Comparison of ENCODE assay signal across 11 mouse cellular contexts in the genomic region with DNA sequence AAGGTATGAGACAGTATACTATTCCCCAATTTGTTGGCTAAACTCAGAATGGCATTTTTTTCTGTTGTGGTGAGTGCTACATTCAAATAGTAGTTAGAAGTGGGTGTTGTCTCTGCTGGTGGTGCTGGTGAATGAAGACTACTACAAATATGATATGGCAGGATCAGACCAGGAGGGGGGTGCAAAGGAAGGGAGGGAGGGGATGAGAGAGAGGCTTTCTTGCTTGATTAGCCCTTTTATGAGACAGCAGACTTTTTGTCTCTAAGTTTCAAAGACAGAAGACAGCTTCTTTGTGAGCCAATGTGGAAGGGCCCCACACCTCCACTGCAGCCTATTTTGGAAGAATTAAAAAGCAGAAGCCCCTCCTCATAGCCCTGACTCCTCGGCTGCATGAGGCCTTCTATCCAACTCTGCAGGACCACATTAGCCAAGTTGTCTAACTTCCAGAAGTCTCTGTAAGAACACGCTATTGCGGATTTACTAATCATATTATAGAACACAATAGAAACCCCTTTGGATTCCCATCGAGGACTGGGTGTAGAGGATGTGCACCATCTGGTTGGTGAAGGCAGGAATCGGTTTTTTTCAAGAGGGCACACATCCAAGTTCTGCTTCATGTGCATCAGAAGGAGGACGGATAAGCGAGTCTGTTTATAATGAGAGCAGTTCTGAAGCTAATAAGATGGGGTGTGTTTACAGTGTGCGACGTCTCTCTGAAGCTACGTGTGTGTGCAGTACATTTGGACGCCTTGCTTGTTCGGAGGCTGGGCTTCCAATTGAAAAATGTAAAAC.
DNase-seq lines count a peak whose midpoint lies in the region; ATAC-seq and TF ChIP-seq lines count a peak whose summit lies in the region.
"Had no signal": no experiment of that assay in that cellular context is flagged by ENCODE, and none has a peak within 500 bp of the region (broad histone marks: within the 10 kb centered on the region; RNA-seq: fewer than 3 reads in every experiment).

No protein-coding gene starts in this region.

- H3K9me3 ChIP-seq in neural tube, embryonic 14.5 days (ENCODE audit: control insufficient read depth, low read length), result no peaks in the 10 kb centered on the region
- H3K9me3 ChIP-seq in neural tube, embryonic 15.5 days (replicated peaks), result no peaks in the 10 kb centered on the region
- no peaks in the 10 kb centered on the region for H3K9me3 ChIP-seq in midbrain, postnatal 0 days (ENCODE audit: low read length)
- H3K9me3 ChIP-seq: liver, embryonic 13.5 days had no signal

- H3K9ac ChIP-seq in neural tube, embryonic 14.5 days (replicated peaks; ENCODE audit: low read depth, low read length), result no peak overlapping the region
- H3K9ac ChIP-seq in neural tube, embryonic 15.5 days (replicated peaks), result no peak overlapping the region
- no peak overlapping the region for H3K9ac ChIP-seq in midbrain, postnatal 0 days (replicated peaks; ENCODE audit: low read length, poor library complexity, severe bottlenecking)
- H3K9ac ChIP-seq: liver, embryonic 13.5 days had no signal

- TF ChIP-seq CTCF in midbrain, postnatal 0 days (IDR thresholded peaks at IDR 0.05), result no peak

- DNase-seq in cerebellum, postnatal 10 days, result peak; percentile 71 to 72
- DNase-seq in layer of hippocampus, adult 9-10 months (ENCODE audit: low spot score), result peak; percentile 42
- peak; percentile 85 for DNase-seq in midbrain, postnatal 0 days (ENCODE audit: low spot score)
- no peak for DNase-seq in heart, postnatal 10 days
- DNase-seq in yolk sac, embryonic 10.5 days (ENCODE audit: low spot score), result no peak
- DNase-seq: adrenal gland, postnatal 25 days; kidney, postnatal 14 days; liver, embryonic 13.5 days had no signal

- intact Hi-C loops in heart, postnatal 10 days (cut with DNase I), result no loop called here

- no peaks in the 10 kb centered on the region; the same call in 1 of the 2 replicates for H3K4me1 ChIP-seq in neural tube, embryonic 14.5 days (ENCODE audit: control insufficient read depth, insufficient read depth, low read length)
- peaks cover 4% of the 10 kb centered on the region; the same call in 1 of the 2 replicates for H3K4me1 ChIP-seq in neural tube, embryonic 15.5 days
- H3K4me1 ChIP-seq in midbrain, postnatal 0 days (ENCODE audit: insufficient read depth, low read length), result no peaks in the 10 kb centered on the region
- H3K4me1 ChIP-seq: liver, embryonic 13.5 days had no signal

- no peak for ATAC-seq in cerebellum, adult (ENCODE audit: insufficient number of reproducible peaks, low FRiP score, low TSS enrichment)
- peak; percentile 56; the same call in 1 of the 2 replicates for ATAC-seq in neural tube, embryonic 14.5 days (ENCODE audit: low read depth)
- ATAC-seq in neural tube, embryonic 15.5 days (ENCODE audit: low FRiP score), result no peak
- no peak for ATAC-seq in midbrain, postnatal 0 days (ENCODE audit: low FRiP score)

- 53% methylated on average over 12 of the region's 12 CpGs for WGBS in neural tube, embryonic 14.5 days
- WGBS in neural tube, embryonic 15.5 days, result 49% methylated on average over 12 of the region's 12 CpGs
- 33% methylated on average over 12 of the region's 12 CpGs for WGBS in midbrain, postnatal 0 days

- no peak overlapping the region for H3K4me3 ChIP-seq in neural tube, embryonic 14.5 days (ENCODE audit: low read depth, low read length)
- no peak overlapping the region for H3K4me3 ChIP-seq in neural tube, embryonic 15.5 days (replicated peaks)
- no peak overlapping the region for H3K4me3 ChIP-seq in midbrain, postnatal 0 days (ENCODE audit: low read depth, low read length)
- H3K4me3 ChIP-seq: liver, embryonic 13.5 days had no signal

- no peak overlapping the region for H3K4me2 ChIP-seq in neural tube, embryonic 14.5 days (ENCODE audit: low read depth, low read length)
- no peak overlapping the region for H3K4me2 ChIP-seq in neural tube, embryonic 15.5 days
- H3K4me2 ChIP-seq in midbrain, postnatal 0 days (ENCODE audit: low read depth, low read length, poor library complexity, severe bottlenecking), result no peak overlapping the region
- H3K4me2 ChIP-seq: liver, embryonic 13.5 days had no signal

- H3K36me3 ChIP-seq in neural tube, embryonic 14.5 days (ENCODE audit: control insufficient read depth, insufficient read depth, low read length), result no peaks in the 10 kb centered on the region
- H3K36me3 ChIP-seq in neural tube, embryonic 15.5 days, result no peaks in the 10 kb centered on the region
- no peaks in the 10 kb centered on the region for H3K36me3 ChIP-seq in midbrain, postnatal 0 days (ENCODE audit: insufficient read depth, low read length)
- H3K36me3 ChIP-seq: liver, embryonic 13.5 days had no signal

- no peaks in the 10 kb centered on the region for H3K27me3 ChIP-seq in neural tube, embryonic 14.5 days (ENCODE audit: control insufficient read depth, insufficient read depth, low read length)
- no peaks in the 10 kb centered on the region for H3K27me3 ChIP-seq in neural tube, embryonic 15.5 days (replicated peaks)
- no peaks in the 10 kb centered on the region; the same call in 1 of the 2 replicates for H3K27me3 ChIP-seq in midbrain, postnatal 0 days (ENCODE audit: insufficient read depth, low read length)
- H3K27me3 ChIP-seq: liver, embryonic 13.5 days had no signal

- no peak overlapping the region for H3K27ac ChIP-seq in neural tube, embryonic 14.5 days (ENCODE audit: low read depth, low read length)
- H3K27ac ChIP-seq in neural tube, embryonic 15.5 days (replicated peaks), result no peak overlapping the region
- no peak overlapping the region for H3K27ac ChIP-seq in midbrain, postnatal 0 days (ENCODE audit: low read depth, low read length)
- H3K27ac ChIP-seq: liver, embryonic 13.5 days had no signal

Comparison
In these comparisons a context has a peak if more than half of its experiments do, and no peak if none do; other contexts are left out.
1. DNase-seq: peak in cerebellum, postnatal 10 days (2 of 2), layer of hippocampus, adult 9-10 months (single experiment) and midbrain, postnatal 0 days (single experiment); none in heart, postnatal 10 days (0 of 2) and yolk sac, embryonic 10.5 days (single experiment).